Mouse (Mus musculus) frontal cortex, adult 2 months (tissue): ENCODE results near the gene Amh. TPM values are rescaled to one million over a fixed set of nuclear protein-coding genes. Genes with fewer than 3 reads are reported as not detected.
A peak's percentile ranks its signal among the peaks of the same experiment; 100 is the strongest.

ENCODE experiments used
- DNase-seq, 2 experiments: peaks; one replicate each; pipeline ENCODE4 v3.0.0; 2022; ENCODE audit warnings: low spot score in 1 of 2; ENCODE audit errors: extremely low spot score in 1 of 2
- polyA plus RNA-seq: library from polyadenylated mRNA; depleted of rRNA; stranded (reverse); fragments of >200 nt; gene quantifications from 2 replicates; pipeline ENCODE4 v1.2.3, GENCODE M21; 2012; rRNA removed

Amh gene
- polyA plus RNA-seq, 1 experiment, result 2.6 TPM

- no peak for DNase-seq
Measured at GRCm38 (mm10) chr10:80848571-80848970, 43.5 kb downstream of the Amh start.

- DNase-seq, result peak; percentile 88 to 97
Measured at GRCm38 (mm10) chr10:80854913-80855748, 50.1 kb downstream of the Amh start, which contains the start of the genes Lsm7 and Sppl2b. Gene Lsm7 (minus strand): TSS chr10:80855209. Gene Sppl2b (plus strand): TSS chr10:80855275.

- no peak for DNase-seq
Measured at GRCm38 (mm10) chr10:80855749-80856073, 50.7 kb downstream of the Amh start.

DNA sequence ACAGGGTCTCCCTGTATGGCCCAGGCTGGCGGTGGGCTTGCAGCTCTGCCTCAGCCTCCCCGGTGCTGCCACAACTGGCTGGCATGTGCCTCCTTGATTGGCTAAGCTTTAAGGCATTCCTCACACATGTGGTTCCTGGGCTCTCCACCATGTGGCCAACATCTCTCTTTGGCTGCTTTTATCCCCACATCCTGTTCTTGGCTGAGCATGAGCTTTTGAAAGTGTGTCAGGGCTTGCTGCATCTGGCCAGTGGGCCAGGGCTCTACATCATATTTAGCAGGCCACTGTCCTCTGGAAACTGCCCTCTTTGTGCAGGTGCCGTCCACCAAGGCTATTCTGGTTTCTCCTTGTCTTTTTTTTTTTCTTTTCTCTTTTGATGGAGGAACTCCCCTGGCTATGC, 51.2 kb downstream of the Amh start:
- no peak for DNase-seq

DNA sequence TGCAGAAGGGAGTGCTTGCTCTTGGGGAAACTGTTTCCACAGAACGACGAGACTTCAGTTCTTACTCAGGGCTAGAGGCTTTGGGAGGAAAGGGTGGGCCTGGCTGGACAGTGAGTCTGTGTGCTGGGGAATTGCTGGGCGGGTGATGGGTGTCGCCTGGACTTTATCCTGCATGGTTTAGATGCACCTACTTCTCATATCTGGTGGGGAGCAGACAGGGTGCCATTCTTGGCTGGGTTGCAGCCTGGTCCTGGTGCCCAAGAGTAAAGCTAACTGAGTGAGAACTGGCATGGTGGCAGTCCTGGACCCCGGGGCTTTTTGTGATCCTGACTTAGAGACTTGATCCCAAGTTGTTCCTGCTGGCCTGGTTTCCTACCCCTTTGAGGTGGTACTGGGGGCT, 51.9 kb downstream of the Amh start:
- no peak for DNase-seq

Other genes with a start within 250 kb of the Amh start
- 45.5 and 49.0 TPM in 2 replicates for gene Rexo1, start 243.7 kb upstream of the Amh start, polyA plus RNA-seq
- 37.9 and 41.5 TPM in 2 replicates for gene Klf16, start 227.9 kb upstream of the Amh start, polyA plus RNA-seq
- gene Abhd17a, start 214.9 kb upstream of the Amh start, polyA plus RNA-seq, result 253 and 271 TPM in 2 replicates
- 61.0 and 66.1 TPM in 2 replicates for gene Scamp4, start 202.4 kb upstream of the Amh start, polyA plus RNA-seq
- gene Adat3, start 202.4 kb upstream of the Amh start, polyA plus RNA-seq, result 5.6 and 8.1 TPM in 2 replicates
- 2.8 and 3.1 TPM in 2 replicates for gene Gm49322, start 199.2 kb upstream of the Amh start, polyA plus RNA-seq
- 252 and 270 TPM in 2 replicates for gene Csnk1g2, start 182.4 kb upstream of the Amh start, polyA plus RNA-seq
- gene Btbd2, start 148.2 kb upstream of the Amh start, polyA plus RNA-seq, result 108 and 109 TPM in 2 replicates
- gene Mknk2, start 127.1 kb upstream of the Amh start, polyA plus RNA-seq, result 43.8 and 51.6 TPM in 2 replicates
- gene Mob3a, start 103.3 kb upstream of the Amh start, polyA plus RNA-seq, result 9.1 and 10.6 TPM in 2 replicates
- 99.6 and 108 TPM in 2 replicates for gene Izumo4, start 103.1 kb upstream of the Amh start, polyA plus RNA-seq
- gene Ap3d1, start 63.0 kb upstream of the Amh start, polyA plus RNA-seq, result 161 and 170 TPM in 2 replicates
- 74.8 and 79.5 TPM in 2 replicates for gene Dot1l, start 50.0 kb upstream of the Amh start, polyA plus RNA-seq
- 42.2 and 50.7 TPM in 2 replicates for gene Sf3a2, start 7.0 kb upstream of the Amh start, polyA plus RNA-seq
- gene Plekhj1, start 6.6 kb upstream of the Amh start, polyA plus RNA-seq, result 65.6 and 65.9 TPM in 2 replicates
- gene Jsrp1, start 8.3 kb downstream of the Amh start, polyA plus RNA-seq, result 5.7 and 6.2 TPM in 2 replicates
- gene Oaz1, start 21.4 kb downstream of the Amh start, polyA plus RNA-seq, result 706 and 773 TPM in 2 replicates
- 16.0 and 20.3 TPM in 2 replicates for gene Lingo3, start 38.8 kb downstream of the Amh start, polyA plus RNA-seq
- 230 and 259 TPM in 2 replicates for gene Lsm7, start 50.0 kb downstream of the Amh start, polyA plus RNA-seq
- gene Sppl2b, start 50.0 kb downstream of the Amh start, polyA plus RNA-seq, result 72.2 and 75.1 TPM in 2 replicates
- gene Tmprss9, start 66.6 kb downstream of the Amh start, polyA plus RNA-seq, result 0.16 and 0.17 TPM in 2 replicates
- 192 and 231 TPM in 2 replicates for gene Timm13, start 95.7 kb downstream of the Amh start, polyA plus RNA-seq
- 24.3 and 25.9 TPM in 2 replicates for gene Lmnb2, start 113.0 kb downstream of the Amh start, polyA plus RNA-seq
- gene Gadd45b, start 124.8 kb downstream of the Amh start, polyA plus RNA-seq, result 20.7 and 26.0 TPM in 2 replicates
- 80.8 and 101 TPM in 2 replicates for gene Gng7, start 209.7 kb downstream of the Amh start, polyA plus RNA-seq
- 79.6 and 82.1 TPM in 2 replicates for gene Diras1, start 220.4 kb downstream of the Amh start, polyA plus RNA-seq
- gene Slc39a3, start 232.2 kb downstream of the Amh start, polyA plus RNA-seq, result 67.1 and 70.1 TPM in 2 replicates